Mouse (Mus musculus) c-Kit-positive CD71-positive TER-119-positive erythroid progenitor cells, embryonic 14.5 days (primary cell): ENCODE data around the gene Camkv.

Source experiments
- DNase-seq: peaks from one replicate; pipeline ENCODE4 v3.0.0-alpha.2; 2013; ENCODE audit warnings: low spot score

The Camkv gene

GRCm38 (mm10) chr9:107992197-107992596 is 56.7 kb downstream of the Camkv start, which contains the start of gene Cdhr4:
TSS of gene Cdhr4 (plus strand) at chr9:107992497.
- no peak for DNase-seq

DNA sequence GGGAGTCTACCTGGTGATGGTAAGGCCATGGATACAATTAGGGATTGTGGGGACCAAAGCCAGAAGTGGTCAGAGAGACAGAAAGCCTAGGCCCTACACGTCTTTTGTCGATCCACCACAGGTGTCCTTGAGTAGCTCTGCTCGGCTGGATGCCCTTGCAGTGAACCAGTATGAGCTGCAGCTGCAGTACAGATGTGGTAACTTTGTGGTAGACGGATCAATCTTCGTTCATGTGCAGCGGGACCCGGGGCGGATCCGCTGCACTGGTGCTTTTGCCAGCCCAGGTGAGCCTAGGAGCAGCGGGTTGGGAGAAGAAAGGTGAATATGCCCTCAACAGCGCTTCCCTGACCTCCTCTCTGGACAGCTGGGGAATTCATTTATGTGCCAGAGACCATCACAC is 57.5 kb downstream of the Camkv start:
- DNase-seq: no peak

- no peak for DNase-seq
These were observed 59.0 kb downstream of the Camkv start for GRCm38 (mm10) chr9:107994464-107994863.

- no peak for DNase-seq
These were observed 60.0 kb downstream of the Camkv start for GRCm38 (mm10) chr9:107995513-107995912.

GRCm38 (mm10) chr9:107996049-107996448 is 60.6 kb downstream of the Camkv start, which contains the start of gene Gm20662:
TSS of gene Gm20662 (plus strand) at chr9:107996349.
- DNase-seq: no peak
